Mouse (Mus musculus): Measurements from ENCODE around the gene Mrps17. TPM values are rescaled to one million over a fixed set of nuclear protein-coding genes. Genes with fewer than 3 reads are reported as not detected.
"Not testable (repeated sequence)": the region's sequence is repeated elsewhere in the genome, so short reads cannot be mapped to it uniquely, and the experiment has no call there.

Mrps17 gene
- polyA plus RNA-seq (2011; ENCODE audit: insufficient read length, low read depth, missing spikeins), result 88.2 and 95.1 TPM in 2 replicates

DNA sequence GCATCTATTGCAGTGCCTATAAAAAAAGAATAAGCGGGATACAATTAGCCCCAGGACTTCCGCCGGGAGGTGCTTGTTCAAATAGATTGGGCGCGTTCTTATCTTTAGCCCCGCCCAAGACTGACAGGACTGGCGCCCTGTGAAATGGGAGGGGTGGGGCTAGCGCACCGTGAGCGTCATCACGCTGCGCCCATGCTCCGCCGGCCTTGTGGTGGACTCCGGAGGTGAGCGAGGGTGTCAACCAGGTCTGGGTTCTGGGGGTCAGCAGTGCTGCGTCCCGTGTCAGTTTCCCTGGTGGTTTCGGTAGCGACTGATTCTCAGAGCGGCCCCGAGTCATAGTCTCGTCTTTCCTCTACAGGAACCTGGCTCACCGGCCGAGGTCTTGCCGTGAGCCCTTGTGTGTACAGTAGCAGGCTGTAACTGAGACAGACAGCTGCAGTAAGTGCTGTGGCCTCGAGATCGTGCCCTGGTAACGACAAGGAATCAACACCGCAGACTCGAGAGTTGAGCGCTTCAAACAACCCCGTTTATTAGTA lies at the start of gene Mrps17:
Gene Mrps17 (plus strand): TSS at position 172 of the 536 bp plus-strand sequence.
- H3K4me1 ChIP-seq (ENCODE audit: control insufficient read depth, insufficient read depth, low read length), result no peaks in the 10 kb centered on the region
- peak within 1 kb of the TSS; percentile 89 for H3K4me3 ChIP-seq (ENCODE audit: insufficient read depth, low read length)
- H3K27ac ChIP-seq (ENCODE audit: insufficient read depth, low read length), result no peak within 1 kb of the TSS
- TF ChIP-seq POLR2A (IDR thresholded peaks at IDR 0.05; ENCODE audit: low read depth, low read length), result peak; percentile 89
- TF ChIP-seq CTCF (IDR thresholded peaks at IDR 0.05; ENCODE audit: borderline replicate concordance, insufficient read depth, low read length), result no peak

DNA sequence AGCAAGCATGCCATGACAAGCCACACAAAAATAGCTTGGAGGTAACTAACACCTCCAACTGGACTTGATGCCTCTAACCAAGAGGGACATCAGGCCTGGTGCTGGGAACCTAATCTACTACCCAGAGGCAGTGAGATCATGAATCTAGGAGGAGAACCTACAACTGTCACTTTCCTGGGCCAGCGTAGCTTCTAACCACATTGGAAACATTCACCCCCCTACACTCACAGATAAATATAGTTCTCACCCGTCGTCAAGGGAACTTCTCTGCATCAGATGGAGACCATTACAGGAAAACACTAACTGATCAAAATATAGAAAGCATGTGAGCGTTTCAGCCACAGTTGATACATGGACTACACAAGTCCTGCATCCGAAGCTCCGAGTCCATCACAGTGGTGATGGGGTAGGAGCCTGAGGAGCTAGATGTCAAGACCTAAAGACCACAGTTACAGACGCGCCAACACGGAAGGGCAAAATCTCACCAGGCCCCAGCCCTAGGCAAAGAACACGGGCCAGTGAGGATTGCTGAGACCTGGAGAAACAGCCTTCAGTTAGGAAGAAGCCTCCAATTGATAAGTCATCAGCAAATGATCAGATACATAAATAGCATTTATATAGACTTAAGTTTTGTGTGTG lies 48.9 kb upstream of the Mrps17 start:
- H3K4me1 ChIP-seq (ENCODE audit: control insufficient read depth, insufficient read depth, low read length), result no peaks in the 10 kb centered on the region
- TF ChIP-seq POLR2A (IDR thresholded peaks at IDR 0.05; ENCODE audit: low read depth, low read length) (no peak), CTCF (IDR thresholded peaks at IDR 0.05; ENCODE audit: borderline replicate concordance, insufficient read depth, low read length) (no peak)
- no peak overlapping the region for H3K27ac ChIP-seq (ENCODE audit: insufficient read depth, low read length)
- H3K4me3 ChIP-seq (ENCODE audit: insufficient read depth, low read length), result no peak overlapping the region

GRCm38 (mm10) chr5:129667851-129668250 lies 47.4 kb upstream of the Mrps17 start:
- Histone ChIP-seq H3K4me1 (ENCODE audit: control insufficient read depth, insufficient read depth, low read length) (no peaks in the 10 kb centered on the region), H3K27ac (ENCODE audit: insufficient read depth, low read length) (no peak overlapping the region)
- no peak for TF ChIP-seq CTCF (IDR thresholded peaks at IDR 0.05; ENCODE audit: borderline replicate concordance, insufficient read depth, low read length)
- no peak for TF ChIP-seq POLR2A (IDR thresholded peaks at IDR 0.05; ENCODE audit: low read depth, low read length)

DNA sequence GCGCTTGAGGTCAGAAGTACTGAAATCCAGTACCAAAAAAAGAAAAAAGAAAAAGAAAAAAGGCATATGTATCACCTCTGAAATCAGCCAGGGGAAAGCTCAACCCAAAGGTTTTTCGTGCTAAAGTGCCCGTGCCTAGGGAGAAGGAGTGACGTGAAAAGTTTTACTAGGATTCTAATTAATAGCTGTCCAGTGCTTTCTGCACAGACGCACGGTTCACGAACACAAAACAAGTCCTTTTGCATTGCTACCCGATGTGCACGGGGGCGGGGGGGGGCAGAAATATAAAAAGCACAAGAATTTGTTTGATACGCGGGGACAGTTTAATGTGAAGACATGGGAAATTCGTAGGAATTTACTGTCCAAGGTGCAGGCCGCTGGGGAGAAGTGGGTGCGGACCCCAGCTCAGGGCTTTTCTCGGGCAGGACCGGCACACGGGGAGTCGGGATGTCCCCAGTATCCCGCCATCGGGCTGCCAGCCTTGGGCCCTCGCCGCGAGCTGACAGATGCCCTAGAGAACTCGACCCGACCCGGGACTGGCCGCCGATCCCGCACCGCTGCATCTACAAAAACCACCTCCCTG lies 45.8 kb upstream of the Mrps17 start:
- Histone ChIP-seq H3K27ac (ENCODE audit: insufficient read depth, low read length) (no peak overlapping the region), H3K4me3 (ENCODE audit: insufficient read depth, low read length) (peak overlapping the region; percentile 89), H3K4me1 (ENCODE audit: control insufficient read depth, insufficient read depth, low read length) (no peaks in the 10 kb centered on the region)
- TF ChIP-seq POLR2A (IDR thresholded peaks at IDR 0.05; ENCODE audit: low read depth, low read length) (no peak), CTCF (IDR thresholded peaks at IDR 0.05; ENCODE audit: borderline replicate concordance, insufficient read depth, low read length) (no peak)

More at GRCm38 (mm10) chr5:129667851-129668250, 47.4 kb upstream of the Mrps17 start:
- H3K4me3 ChIP-seq (ENCODE audit: insufficient read depth, low read length), result no peak overlapping the region

DNA sequence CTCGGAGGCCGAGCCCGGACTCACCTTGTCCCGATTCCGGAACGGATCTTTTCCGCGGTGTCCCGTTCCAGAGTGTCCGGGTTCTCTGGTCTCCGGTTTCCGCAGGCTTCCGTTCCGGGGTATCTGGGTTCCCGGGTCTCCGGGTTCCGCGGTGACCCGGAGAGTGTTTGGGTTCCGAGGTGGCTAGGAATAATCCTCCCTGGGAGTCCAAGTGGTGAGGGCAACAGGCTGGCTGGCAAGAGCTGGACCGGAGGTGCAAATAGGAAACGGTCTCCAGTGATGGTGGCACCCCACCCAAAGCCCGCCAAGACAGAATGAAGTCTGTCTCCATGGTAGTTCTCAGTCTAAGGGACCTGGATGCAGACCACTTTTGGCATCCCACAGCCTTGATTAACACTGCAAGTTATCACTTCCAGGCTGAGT lies 45.2 kb upstream of the Mrps17 start, which contains the start of gene Zfp11:
Gene Zfp11 (minus strand): TSS at position 64 of the 423 bp plus-strand sequence.
- no peak within 1 kb of the TSS for H3K27ac ChIP-seq (ENCODE audit: insufficient read depth, low read length)
- no peaks in the 10 kb centered on the region for H3K4me1 ChIP-seq (ENCODE audit: control insufficient read depth, insufficient read depth, low read length)
- TF ChIP-seq CTCF (IDR thresholded peaks at IDR 0.05; ENCODE audit: borderline replicate concordance, insufficient read depth, low read length) (no peak), POLR2A (IDR thresholded peaks at IDR 0.05; ENCODE audit: low read depth, low read length) (peak; percentile 95)
- peak within 1 kb of the TSS; percentile 89 for H3K4me3 ChIP-seq (ENCODE audit: insufficient read depth, low read length)

- not testable (repeated sequence) for H3K4me3 ChIP-seq (ENCODE audit: insufficient read depth, low read length); H3K27ac ChIP-seq (ENCODE audit: insufficient read depth, low read length); H3K4me1 ChIP-seq (ENCODE audit: control insufficient read depth, insufficient read depth, low read length)
Measured at GRCm38 (mm10) chr5:129685141-129685540, 30.2 kb upstream of the Mrps17 start.

- no peaks in the 10 kb centered on the region for H3K4me1 ChIP-seq (ENCODE audit: control insufficient read depth, insufficient read depth, low read length)
- H3K4me3 ChIP-seq (ENCODE audit: insufficient read depth, low read length), result no peak overlapping the region
- TF ChIP-seq POLR2A (IDR thresholded peaks at IDR 0.05; ENCODE audit: low read depth, low read length) (no peak), CTCF (IDR thresholded peaks at IDR 0.05; ENCODE audit: borderline replicate concordance, insufficient read depth, low read length) (no peak)
- H3K27ac ChIP-seq (ENCODE audit: insufficient read depth, low read length), result no peak overlapping the region
Measured at GRCm38 (mm10) chr5:129687621-129688020, 27.7 kb upstream of the Mrps17 start.

DNA sequence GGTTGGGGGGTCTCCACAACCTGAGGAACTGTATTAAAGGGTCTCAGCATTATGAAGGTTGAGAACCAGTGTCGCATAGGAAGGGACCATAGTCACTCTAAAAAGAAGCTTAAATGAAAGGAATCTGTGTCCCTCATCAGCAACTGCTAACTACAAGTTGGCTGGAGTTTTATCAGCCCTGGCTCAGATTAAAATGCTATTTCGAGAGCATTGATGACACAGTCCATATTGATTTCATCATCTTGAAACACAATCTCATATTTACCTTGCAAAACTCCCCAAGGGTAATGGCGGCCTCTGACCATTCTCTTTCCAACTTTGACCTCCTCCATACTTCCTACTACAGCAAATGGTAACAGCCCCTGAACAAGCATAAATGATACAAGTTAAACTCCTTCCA lies 24.8 kb upstream of the Mrps17 start:
- H3K4me3 ChIP-seq (ENCODE audit: insufficient read depth, low read length), result no peak overlapping the region
- TF ChIP-seq CTCF (IDR thresholded peaks at IDR 0.05; ENCODE audit: borderline replicate concordance, insufficient read depth, low read length) (no peak), POLR2A (IDR thresholded peaks at IDR 0.05; ENCODE audit: low read depth, low read length) (no peak)
- H3K27ac ChIP-seq (ENCODE audit: insufficient read depth, low read length), result no peak overlapping the region
- no peaks in the 10 kb centered on the region for H3K4me1 ChIP-seq (ENCODE audit: control insufficient read depth, insufficient read depth, low read length)

DNA sequence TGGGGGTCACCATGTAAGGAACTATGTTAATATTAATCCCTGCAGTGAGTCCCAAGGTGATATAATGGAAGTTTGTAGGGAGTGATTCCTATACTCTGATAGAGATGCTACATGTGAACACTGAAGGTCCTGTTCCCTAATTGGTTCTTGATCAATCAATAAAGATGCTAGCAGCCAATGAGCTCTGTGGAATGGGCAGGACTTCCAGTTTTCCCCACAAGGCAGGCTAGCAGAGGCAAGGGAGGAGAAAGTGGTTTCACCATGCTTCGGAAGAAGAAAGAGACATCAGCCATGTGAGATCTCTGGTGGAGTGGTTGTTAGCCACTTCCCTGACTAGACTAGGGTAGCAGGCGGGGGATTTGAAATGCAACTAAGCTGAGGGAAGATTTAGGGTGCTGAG lies 14.8 kb upstream of the Mrps17 start:
- Histone ChIP-seq H3K4me1 (ENCODE audit: control insufficient read depth, insufficient read depth, low read length) (no peaks in the 10 kb centered on the region), H3K27ac (ENCODE audit: insufficient read depth, low read length) (no peak overlapping the region), H3K4me3 (ENCODE audit: insufficient read depth, low read length) (peak overlapping the region; percentile 30)
- TF ChIP-seq POLR2A (IDR thresholded peaks at IDR 0.05; ENCODE audit: low read depth, low read length) (no peak), CTCF (IDR thresholded peaks at IDR 0.05; ENCODE audit: borderline replicate concordance, insufficient read depth, low read length) (no peak)

DNA sequence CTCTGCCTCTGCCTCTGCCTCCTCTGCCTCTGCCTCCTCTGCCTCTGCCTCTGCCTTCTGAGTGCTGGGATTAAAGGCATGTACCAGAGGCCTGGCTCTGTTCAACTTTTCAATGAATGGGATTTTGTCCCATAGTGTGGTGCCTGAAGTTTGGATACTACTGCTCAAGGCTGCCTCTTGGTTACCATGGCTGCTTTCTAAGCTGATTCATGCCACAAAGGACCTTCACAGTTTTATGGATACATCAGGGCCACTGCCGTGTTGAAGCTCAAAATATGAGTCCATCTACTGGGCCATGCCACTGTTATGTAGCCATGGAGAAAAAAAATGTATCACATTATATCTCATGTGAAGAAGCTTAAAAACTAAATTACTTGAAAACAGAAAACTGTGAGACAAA lies 13.6 kb upstream of the Mrps17 start:
- Histone ChIP-seq H3K4me3 (ENCODE audit: insufficient read depth, low read length) (no peak overlapping the region), H3K4me1 (ENCODE audit: control insufficient read depth, insufficient read depth, low read length) (no peaks in the 10 kb centered on the region), H3K27ac (ENCODE audit: insufficient read depth, low read length) (no peak overlapping the region)
- no peak for TF ChIP-seq CTCF (IDR thresholded peaks at IDR 0.05; ENCODE audit: borderline replicate concordance, insufficient read depth, low read length)
- TF ChIP-seq POLR2A (IDR thresholded peaks at IDR 0.05; ENCODE audit: low read depth, low read length), result no peak

All from embryonic fibroblast, embryonic 13.5 days (primary cell).